Mouse (Mus musculus): Measurements from ENCODE around the gene Ccdc85c. TPM values are rescaled to one million over a fixed set of nuclear protein-coding genes. Genes with fewer than 3 reads are reported as not detected.

The Ccdc85c gene
- polyA plus RNA-seq, 1 experiment = 7.0 TPM

- no peaks in the 10 kb centered on the region for H3K27me3 ChIP-seq (ENCODE audit: control insufficient read depth, insufficient read depth, insufficient read length)
- H3ac ChIP-seq (ENCODE audit: control insufficient read depth, insufficient read length, low read depth) = no peak overlapping the region
- no peak overlapping the region for H3K4me3 ChIP-seq (ENCODE audit: insufficient read depth, poor library complexity, severe bottlenecking)
- H3K36me3 ChIP-seq (ENCODE audit: control insufficient read depth, insufficient read depth) = no peaks in the 10 kb centered on the region
- H3K79me3 ChIP-seq (ENCODE audit: low read depth) = no peaks in the 10 kb centered on the region
- no peak for TF ChIP-seq CEBPB (IDR thresholded peaks at IDR 0.05; ENCODE audit: low read depth)
- H3K79me2 ChIP-seq (ENCODE audit: control insufficient read depth, insufficient read depth) = no peaks in the 10 kb centered on the region
Measured at GRCm38 (mm10) chr12:108244778-108245177, 30.4 kb downstream of the Ccdc85c start.

DNA sequence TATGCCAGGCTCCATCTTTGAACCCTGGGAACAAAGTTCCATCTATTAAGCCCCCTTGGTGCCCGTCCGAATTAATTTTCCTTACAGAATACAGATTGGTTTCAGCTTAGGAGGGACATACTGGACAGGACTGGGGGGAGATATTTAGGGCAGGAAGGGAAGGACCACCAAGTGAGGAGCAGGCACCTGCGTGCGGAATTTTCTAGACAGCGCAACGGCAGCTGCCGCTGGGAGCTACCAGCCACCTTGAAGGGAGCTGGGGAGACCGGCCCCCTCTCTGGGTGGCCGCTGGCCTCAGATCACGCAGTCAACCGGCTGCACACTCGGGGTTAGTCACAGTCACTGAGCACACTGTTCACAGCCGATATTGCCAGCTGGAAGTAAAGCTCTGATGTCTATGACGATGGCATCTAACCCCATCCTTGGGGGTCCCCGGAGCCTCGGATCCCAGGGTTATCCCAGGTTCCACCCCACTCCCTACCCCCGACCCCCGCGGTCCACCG lies 32.9 kb downstream of the Ccdc85c start:
- Histone ChIP-seq H3K79me2 (ENCODE audit: control insufficient read depth, insufficient read depth) (no peaks in the 10 kb centered on the region), H3K79me3 (ENCODE audit: low read depth) (no peaks in the 10 kb centered on the region), H3K4me3 (ENCODE audit: insufficient read depth, poor library complexity, severe bottlenecking) (no peak overlapping the region), H3K36me3 (ENCODE audit: control insufficient read depth, insufficient read depth) (no peaks in the 10 kb centered on the region), H3K27me3 (ENCODE audit: control insufficient read depth, insufficient read depth, insufficient read length) (no peaks in the 10 kb centered on the region), H3ac (ENCODE audit: control insufficient read depth, insufficient read length, low read depth) (no peak overlapping the region)
- TF ChIP-seq FOSL1 (IDR thresholded peaks at IDR 0.05; ENCODE audit: insufficient read depth, low read length, poor library complexity, severe bottlenecking) (no peak), USF1 (IDR thresholded peaks at IDR 0.05; ENCODE audit: low read depth) (no peak), MYOD1 (IDR thresholded peaks at IDR 0.05; ENCODE audit: control insufficient read depth, insufficient read length, low read depth) (no peak), CEBPB (IDR thresholded peaks at IDR 0.05; ENCODE audit: low read depth) (no peak), MAX (IDR thresholded peaks at IDR 0.05) (no peak), CTCF (IDR thresholded peaks at IDR 0.05; ENCODE audit: control insufficient read depth, insufficient read depth, insufficient read length) (no peak), MYOG (IDR thresholded peaks at IDR 0.05; ENCODE audit: control insufficient read depth, extremely low read depth, insufficient read length) (no peak)

DNA sequence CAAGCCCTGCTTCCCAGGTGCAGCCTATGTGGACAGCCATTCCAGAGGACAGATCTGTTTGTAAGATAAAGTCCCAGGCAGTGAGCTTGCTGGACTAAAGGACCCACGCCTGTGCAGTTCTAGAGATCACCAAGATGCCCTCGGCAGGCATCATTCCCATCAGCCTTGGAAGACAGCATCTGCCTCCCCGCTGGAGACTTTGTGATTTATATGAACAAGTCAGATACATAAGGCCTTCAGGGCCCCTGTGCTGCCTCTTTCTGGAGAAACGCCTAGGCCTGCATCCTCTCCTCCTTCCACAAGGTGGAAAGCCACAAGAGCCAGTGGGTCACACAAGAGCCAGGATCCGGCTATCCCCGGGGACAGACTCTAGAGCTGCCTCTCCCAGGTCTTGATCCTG lies 33.6 kb downstream of the Ccdc85c start:
- Histone ChIP-seq H3K79me2 (ENCODE audit: control insufficient read depth, insufficient read depth) (no peaks in the 10 kb centered on the region), H3K27me3 (ENCODE audit: control insufficient read depth, insufficient read depth, insufficient read length) (no peaks in the 10 kb centered on the region), H3K4me3 (ENCODE audit: insufficient read depth, poor library complexity, severe bottlenecking) (no peak overlapping the region), H3K79me3 (ENCODE audit: low read depth) (no peaks in the 10 kb centered on the region), H3K36me3 (ENCODE audit: control insufficient read depth, insufficient read depth) (no peaks in the 10 kb centered on the region), H3ac (ENCODE audit: control insufficient read depth, insufficient read length, low read depth) (no peak overlapping the region)
- TF ChIP-seq MYOD1 (IDR thresholded peaks at IDR 0.05; ENCODE audit: control insufficient read depth, insufficient read length, low read depth) (no peak), FOSL1 (IDR thresholded peaks at IDR 0.05; ENCODE audit: insufficient read depth, low read length, poor library complexity, severe bottlenecking) (no peak), USF1 (IDR thresholded peaks at IDR 0.05; ENCODE audit: low read depth) (no peak), CTCF (IDR thresholded peaks at IDR 0.05; ENCODE audit: control insufficient read depth, insufficient read depth, insufficient read length) (no peak), CEBPB (IDR thresholded peaks at IDR 0.05; ENCODE audit: low read depth) (no peak), MAX (IDR thresholded peaks at IDR 0.05) (no peak), MYOG (IDR thresholded peaks at IDR 0.05; ENCODE audit: control insufficient read depth, extremely low read depth, insufficient read length) (no peak)

GRCm38 (mm10) chr12:108240953-108241588 lies 34.2 kb downstream of the Ccdc85c start:
- TF ChIP-seq FOSL1 (IDR thresholded peaks at IDR 0.05; ENCODE audit: insufficient read depth, low read length, poor library complexity, severe bottlenecking) (no peak), MYOD1 (IDR thresholded peaks at IDR 0.05; ENCODE audit: control insufficient read depth, insufficient read length, low read depth) (peak; percentile 82)
- no peak overlapping the region for H3ac ChIP-seq (ENCODE audit: control insufficient read depth, insufficient read length, low read depth)
- no peak overlapping the region for H3K4me3 ChIP-seq (ENCODE audit: insufficient read depth, poor library complexity, severe bottlenecking)
- H3K27me3 ChIP-seq (ENCODE audit: control insufficient read depth, insufficient read depth, insufficient read length) = no peaks in the 10 kb centered on the region
- H3K79me3 ChIP-seq (ENCODE audit: low read depth) = no peaks in the 10 kb centered on the region
- no peaks in the 10 kb centered on the region for H3K79me2 ChIP-seq (ENCODE audit: control insufficient read depth, insufficient read depth)
- no peaks in the 10 kb centered on the region for H3K36me3 ChIP-seq (ENCODE audit: control insufficient read depth, insufficient read depth)

GRCm38 (mm10) chr12:108240401-108240890 lies 34.8 kb downstream of the Ccdc85c start:
- H3K36me3 ChIP-seq (ENCODE audit: control insufficient read depth, insufficient read depth) = no peaks in the 10 kb centered on the region
- H3K79me3 ChIP-seq (ENCODE audit: low read depth) = no peaks in the 10 kb centered on the region
- no peaks in the 10 kb centered on the region for H3K27me3 ChIP-seq (ENCODE audit: control insufficient read depth, insufficient read depth, insufficient read length)
- no peak overlapping the region for H3K4me3 ChIP-seq (ENCODE audit: insufficient read depth, poor library complexity, severe bottlenecking)
- H3ac ChIP-seq (ENCODE audit: control insufficient read depth, insufficient read length, low read depth) = no peak overlapping the region
- H3K79me2 ChIP-seq (ENCODE audit: control insufficient read depth, insufficient read depth) = no peaks in the 10 kb centered on the region
- TF ChIP-seq MAX (IDR thresholded peaks at IDR 0.05) (no peak), CEBPB (IDR thresholded peaks at IDR 0.05; ENCODE audit: low read depth) (no peak), USF1 (IDR thresholded peaks at IDR 0.05; ENCODE audit: low read depth) (no peak), MYOD1 (IDR thresholded peaks at IDR 0.05; ENCODE audit: control insufficient read depth, insufficient read length, low read depth) (no peak), CTCF (IDR thresholded peaks at IDR 0.05; ENCODE audit: control insufficient read depth, insufficient read depth, insufficient read length) (no peak), MYOG (IDR thresholded peaks at IDR 0.05; ENCODE audit: control insufficient read depth, extremely low read depth, insufficient read length) (no peak), FOSL1 (IDR thresholded peaks at IDR 0.05; ENCODE audit: insufficient read depth, low read length, poor library complexity, severe bottlenecking) (no peak)

- no peaks in the 10 kb centered on the region for H3K79me3 ChIP-seq (ENCODE audit: low read depth)
- no peaks in the 10 kb centered on the region for H3K36me3 ChIP-seq (ENCODE audit: control insufficient read depth, insufficient read depth)
- no peaks in the 10 kb centered on the region for H3K79me2 ChIP-seq (ENCODE audit: control insufficient read depth, insufficient read depth)
- H3K27me3 ChIP-seq (ENCODE audit: control insufficient read depth, insufficient read depth, insufficient read length) = no peaks in the 10 kb centered on the region
- TF ChIP-seq USF1 (IDR thresholded peaks at IDR 0.05; ENCODE audit: low read depth) (no peak), FOSL1 (IDR thresholded peaks at IDR 0.05; ENCODE audit: insufficient read depth, low read length, poor library complexity, severe bottlenecking) (no peak), MAX (IDR thresholded peaks at IDR 0.05) (no peak), CEBPB (IDR thresholded peaks at IDR 0.05; ENCODE audit: low read depth) (no peak), CTCF (IDR thresholded peaks at IDR 0.05; ENCODE audit: control insufficient read depth, insufficient read depth, insufficient read length) (no peak), MYOG (IDR thresholded peaks at IDR 0.05; ENCODE audit: control insufficient read depth, extremely low read depth, insufficient read length) (no peak)
- no peak overlapping the region for H3K4me3 ChIP-seq (ENCODE audit: insufficient read depth, poor library complexity, severe bottlenecking)
- no peak overlapping the region for H3ac ChIP-seq (ENCODE audit: control insufficient read depth, insufficient read length, low read depth)
Measured at GRCm38 (mm10) chr12:108239441-108239840, 35.8 kb downstream of the Ccdc85c start.
